Mouse (Mus musculus): ENCODE measurements around the gene Stk24. TPM values are rescaled to one million over a fixed set of nuclear protein-coding genes. Genes with fewer than 3 reads are reported as not detected.

Gene Stk24
- polyA plus RNA-seq, 1 experiment from 2014 or later: 51.7 TPM

DNA sequence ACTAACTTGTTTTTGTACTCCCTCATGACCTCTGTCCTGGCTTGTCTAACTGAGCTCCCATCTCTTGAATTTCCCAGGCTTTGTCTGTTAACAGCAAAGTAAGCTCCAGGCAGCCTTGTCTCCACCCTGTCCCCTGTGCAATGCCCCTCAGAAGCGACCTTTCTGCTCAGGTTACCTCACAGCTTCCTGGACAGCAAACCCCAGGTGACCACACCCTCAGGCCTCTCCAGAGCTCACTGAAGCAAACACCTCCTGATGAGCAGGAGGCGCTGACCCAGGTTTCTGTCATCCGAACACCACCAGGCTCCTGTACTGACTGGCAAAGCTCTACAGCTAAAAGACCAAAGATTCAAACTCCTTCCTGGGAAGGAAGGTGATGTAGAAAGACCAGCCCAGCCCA, 69.9 kb downstream of the Stk24 start:
- Histone ChIP-seq H3K4me1 (peaks cover 23% of the 10 kb centered on the region), H3K9me3 (no peaks in the 10 kb centered on the region)

DNA sequence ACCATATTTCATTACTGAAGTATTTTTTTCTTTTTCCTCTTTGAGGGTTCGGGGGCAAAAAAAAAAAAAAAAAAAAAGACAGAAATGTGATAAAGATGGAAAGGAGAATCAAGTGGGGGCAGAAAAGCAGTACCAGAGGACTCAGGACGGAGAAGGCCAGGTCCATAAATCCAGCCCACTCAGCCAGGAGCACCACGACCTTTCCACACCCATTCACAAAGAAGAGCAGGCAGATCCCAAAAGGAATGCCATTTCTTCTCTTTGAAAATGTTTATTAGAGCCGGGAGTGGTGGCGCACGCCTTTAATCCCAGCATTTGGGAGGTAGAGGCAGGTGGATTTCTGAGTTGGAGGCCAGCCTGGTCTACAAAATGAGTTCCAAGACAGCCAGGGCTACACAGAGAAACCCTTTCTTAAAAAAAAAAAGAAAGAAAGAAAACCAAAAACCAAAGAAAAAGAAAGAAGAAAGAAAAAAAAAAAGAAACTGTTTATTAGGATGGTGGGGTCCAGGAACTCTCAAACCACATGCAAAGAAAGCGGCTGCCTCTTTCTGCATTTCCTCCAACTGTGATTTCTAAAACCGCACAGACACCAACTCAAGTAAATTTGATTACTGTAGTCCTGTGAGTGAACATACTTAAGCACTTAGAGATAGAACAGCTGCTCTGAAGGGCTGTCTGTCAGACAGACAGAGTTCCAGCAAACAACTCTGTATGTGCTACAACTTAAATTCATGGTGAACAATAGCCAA, 74.3 kb downstream of the Stk24 start:
- ATAC-seq (ENCODE audit: insufficient number of reproducible peaks, insufficient read depth, low FRiP score, low TSS enrichment): no peak
- no peak overlapping the region for H3K4me3 ChIP-seq

More for the DNA sequence above, 69.9 kb downstream of the Stk24 start:
- H3K27me3 ChIP-seq: no peaks in the 10 kb centered on the region
- no peak overlapping the region for H3K9ac ChIP-seq
- peak overlapping the region; percentile 17; the same call in 1 of the 2 replicates for H3K27ac ChIP-seq
- no peak overlapping the region for H3K4me3 ChIP-seq
- no peak for ATAC-seq (ENCODE audit: insufficient number of reproducible peaks, insufficient read depth, low FRiP score, low TSS enrichment)
- H3K4me2 ChIP-seq (replicated peaks): no peak overlapping the region
- H3K36me3 ChIP-seq: 0 out of 2 replicates have a peak, but pooled peaks cover 5% of the 10 kb centered on the region
- 66% methylated on average over 3 of the region's 3 CpGs for WGBS

DNA sequence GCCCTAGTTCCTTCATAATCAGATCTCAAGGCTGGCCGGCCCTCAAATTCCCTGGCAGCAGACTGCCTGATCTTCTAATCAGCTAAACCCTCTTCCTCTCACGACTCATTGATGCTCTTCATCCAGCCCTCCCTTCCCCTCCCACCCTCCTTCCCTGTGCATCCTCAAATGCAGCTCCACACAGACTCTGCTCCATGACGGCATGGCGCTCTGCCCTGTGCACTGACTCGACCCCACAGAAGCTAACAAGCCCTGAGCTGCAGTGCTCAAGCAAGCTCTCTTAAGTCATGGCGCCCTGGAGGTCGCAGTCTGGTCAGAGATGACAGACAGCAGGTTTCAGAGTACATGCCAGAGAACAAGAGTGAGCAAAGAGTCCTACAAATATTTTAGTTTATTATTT, 75.3 kb downstream of the Stk24 start:
- 0 out of 2 replicates have a peak, but pooled peaks cover 2% of the 10 kb centered on the region for H3K4me1 ChIP-seq
- no peaks in the 10 kb centered on the region for H3K27me3 ChIP-seq
- no peak for ATAC-seq (ENCODE audit: insufficient number of reproducible peaks, insufficient read depth, low FRiP score, low TSS enrichment)
- H3K27ac ChIP-seq: no peak overlapping the region
- WGBS: 51% methylated on average over 7 of the region's 7 CpGs
- peaks cover 30% of the 10 kb centered on the region for H3K36me3 ChIP-seq
- no peak overlapping the region for H3K9ac ChIP-seq
- no peak overlapping the region for H3K4me3 ChIP-seq
- no peaks in the 10 kb centered on the region for H3K9me3 ChIP-seq
- H3K4me2 ChIP-seq (replicated peaks): no peak overlapping the region

More for the DNA sequence above, 74.3 kb downstream of the Stk24 start:
- WGBS: 72% methylated on average over 8 of the region's 8 CpGs
- peaks cover 9% of the 10 kb centered on the region for H3K4me1 ChIP-seq
- no peak overlapping the region for H3K9ac ChIP-seq
- H3K27ac ChIP-seq: no peak overlapping the region
- H3K9me3 ChIP-seq: no peaks in the 10 kb centered on the region
- no peak overlapping the region for H3K4me2 ChIP-seq (replicated peaks)
- no peaks in the 10 kb centered on the region for H3K27me3 ChIP-seq
- H3K36me3 ChIP-seq: peaks cover 21% of the 10 kb centered on the region

DNA sequence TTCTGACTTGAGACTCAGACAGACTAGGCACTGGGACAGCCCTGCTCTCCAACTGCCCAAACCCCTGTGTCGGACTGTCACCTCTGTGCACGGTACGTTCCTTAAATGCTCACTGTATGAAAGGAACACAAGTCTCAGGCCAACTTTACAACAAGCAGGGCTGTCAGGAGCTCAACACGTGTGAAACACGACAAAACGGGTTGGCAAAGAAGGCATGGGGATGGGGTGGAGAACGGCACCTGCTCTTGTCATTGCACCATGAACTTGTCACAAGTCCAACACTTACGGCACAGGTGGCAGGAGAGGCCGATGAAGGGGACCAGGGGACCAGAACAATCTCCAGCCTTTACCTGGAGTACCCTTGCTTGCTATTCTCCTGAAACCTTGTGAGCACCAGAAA, 80.7 kb downstream of the Stk24 start:
- peaks cover 53% of the 10 kb centered on the region for H3K36me3 ChIP-seq
- H3K9ac ChIP-seq: no peak overlapping the region
- no peak for ATAC-seq (ENCODE audit: insufficient number of reproducible peaks, insufficient read depth, low FRiP score, low TSS enrichment)
- H3K9me3 ChIP-seq: no peaks in the 10 kb centered on the region
- H3K4me1 ChIP-seq: no peaks in the 10 kb centered on the region
- no peak overlapping the region for H3K27ac ChIP-seq
- WGBS: 89% methylated on average over 9 of the region's 9 CpGs
- H3K4me2 ChIP-seq (replicated peaks): no peak overlapping the region
- H3K4me3 ChIP-seq: no peak overlapping the region
- H3K27me3 ChIP-seq: no peaks in the 10 kb centered on the region

DNA sequence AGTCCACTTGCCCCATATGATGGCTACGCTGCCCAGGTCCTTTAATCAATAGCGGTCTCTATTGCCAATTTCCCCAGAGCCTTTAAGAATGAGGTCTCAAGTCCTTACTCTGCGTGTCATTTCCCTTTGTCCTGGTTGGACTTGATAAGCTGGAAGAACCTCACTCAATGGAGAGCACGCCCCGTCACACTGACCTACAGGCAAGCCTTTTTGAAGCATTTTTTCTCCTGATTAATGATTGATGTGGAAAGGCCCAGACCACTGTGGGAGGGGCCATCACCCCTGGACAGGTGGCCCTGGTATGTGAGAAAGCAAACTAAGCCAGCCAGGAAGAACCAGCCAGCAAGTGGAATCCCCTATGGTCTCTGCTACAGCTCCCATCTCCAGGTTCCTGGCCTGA, 81.3 kb downstream of the Stk24 start:
- Histone ChIP-seq H3K27ac (no peak overlapping the region), H3K36me3 (peaks cover 59% of the 10 kb centered on the region), H3K9me3 (no peaks in the 10 kb centered on the region), H3K9ac (no peak overlapping the region), H3K4me1 (no peaks in the 10 kb centered on the region), H3K27me3 (no peaks in the 10 kb centered on the region), H3K4me3 (no peak overlapping the region), H3K4me2 (replicated peaks) (no peak overlapping the region)
- ATAC-seq (ENCODE audit: insufficient number of reproducible peaks, insufficient read depth, low FRiP score, low TSS enrichment): no peak
- 83% methylated on average over 5 of the region's 5 CpGs for WGBS

DNA sequence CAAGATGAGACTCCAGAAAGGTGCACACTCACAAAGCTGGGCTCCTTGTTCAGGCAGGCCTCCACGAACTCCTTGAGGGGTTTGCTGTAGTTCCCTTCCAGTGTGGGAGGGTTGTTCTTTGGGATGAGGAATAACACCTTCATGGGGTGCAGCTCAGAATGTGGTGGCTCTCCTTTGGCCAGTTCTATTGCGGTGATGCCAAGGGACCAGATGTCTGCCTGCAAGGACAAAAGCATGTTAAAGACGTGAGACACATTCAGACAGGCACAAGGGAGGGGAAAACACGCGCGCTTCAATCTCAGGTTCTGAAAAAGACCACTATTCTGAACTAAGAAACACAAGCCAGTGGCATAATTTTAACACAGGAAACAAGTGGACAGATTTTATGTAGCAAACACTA, 82.7 kb downstream of the Stk24 start:
- no peak overlapping the region for H3K27ac ChIP-seq
- ATAC-seq (ENCODE audit: insufficient number of reproducible peaks, insufficient read depth, low FRiP score, low TSS enrichment): no peak
- H3K9me3 ChIP-seq: no peaks in the 10 kb centered on the region
- no peaks in the 10 kb centered on the region for H3K27me3 ChIP-seq
- WGBS: 95% methylated on average over 6 of the region's 6 CpGs
- H3K9ac ChIP-seq: no peak overlapping the region
- H3K4me1 ChIP-seq: no peaks in the 10 kb centered on the region
- H3K4me2 ChIP-seq (replicated peaks): no peak overlapping the region
- H3K36me3 ChIP-seq: peaks cover 68% of the 10 kb centered on the region
- H3K4me3 ChIP-seq: no peak overlapping the region

DNA sequence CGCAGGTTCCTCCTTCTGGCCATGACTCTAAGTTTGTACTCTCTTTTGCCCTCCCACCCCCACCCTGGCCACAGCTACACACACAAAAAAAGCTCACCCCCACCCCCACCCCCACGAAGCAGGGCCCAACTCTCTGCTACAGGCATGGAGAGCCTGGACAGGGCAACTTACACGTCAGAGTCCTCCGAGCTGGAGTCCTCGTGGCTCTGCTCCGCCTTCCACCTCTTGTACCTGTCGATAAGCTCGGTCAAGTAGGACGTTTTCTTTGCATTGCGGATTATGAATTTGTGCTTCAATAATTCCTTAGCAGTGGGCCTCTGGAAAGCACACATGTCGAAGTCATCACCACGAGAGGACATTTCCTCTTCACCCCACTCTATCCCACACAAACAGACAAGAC, 85.3 kb downstream of the Stk24 start:
- H3K9me3 ChIP-seq: no peaks in the 10 kb centered on the region
- no peak for ATAC-seq (ENCODE audit: insufficient number of reproducible peaks, insufficient read depth, low FRiP score, low TSS enrichment)
- H3K9ac ChIP-seq: no peak overlapping the region
- peaks cover 68% of the 10 kb centered on the region for H3K36me3 ChIP-seq
- H3K4me1 ChIP-seq: no peaks in the 10 kb centered on the region
- no peak overlapping the region for H3K4me3 ChIP-seq
- no peaks in the 10 kb centered on the region for H3K27me3 ChIP-seq
- no peak overlapping the region for H3K4me2 ChIP-seq (replicated peaks)
- no peak overlapping the region for H3K27ac ChIP-seq
- WGBS: 90% methylated on average over 12 of the region's 12 CpGs

DNA sequence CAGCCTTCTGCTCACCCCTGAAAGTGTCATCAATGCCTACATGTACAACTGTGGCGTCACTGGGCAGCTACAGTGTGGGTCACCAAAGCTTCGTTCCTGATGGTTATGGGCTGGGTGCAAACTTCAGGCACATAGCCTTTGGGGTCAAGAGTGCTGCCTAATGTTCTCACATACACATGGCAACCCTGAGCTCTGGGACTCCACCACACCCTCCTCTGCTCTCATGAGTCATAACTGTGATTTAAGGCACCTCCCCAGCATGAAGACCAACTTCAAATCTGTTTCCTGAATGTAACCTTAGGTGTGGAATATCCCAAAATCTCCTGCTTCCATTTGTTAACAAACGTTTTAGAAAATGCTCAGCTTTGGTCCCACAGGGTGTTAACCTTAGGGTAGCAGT, 87.4 kb downstream of the Stk24 start:
- Histone ChIP-seq H3K36me3 (peaks cover 63% of the 10 kb centered on the region), H3K27ac (no peak overlapping the region), H3K9ac (no peak overlapping the region), H3K27me3 (no peaks in the 10 kb centered on the region), H3K4me2 (replicated peaks) (no peak overlapping the region), H3K4me3 (no peak overlapping the region), H3K4me1 (no peaks in the 10 kb centered on the region), H3K9me3 (no peaks in the 10 kb centered on the region)
- 87% methylated on average over 3 of the region's 3 CpGs for WGBS
- no peak for ATAC-seq (ENCODE audit: insufficient number of reproducible peaks, insufficient read depth, low FRiP score, low TSS enrichment)

DNA sequence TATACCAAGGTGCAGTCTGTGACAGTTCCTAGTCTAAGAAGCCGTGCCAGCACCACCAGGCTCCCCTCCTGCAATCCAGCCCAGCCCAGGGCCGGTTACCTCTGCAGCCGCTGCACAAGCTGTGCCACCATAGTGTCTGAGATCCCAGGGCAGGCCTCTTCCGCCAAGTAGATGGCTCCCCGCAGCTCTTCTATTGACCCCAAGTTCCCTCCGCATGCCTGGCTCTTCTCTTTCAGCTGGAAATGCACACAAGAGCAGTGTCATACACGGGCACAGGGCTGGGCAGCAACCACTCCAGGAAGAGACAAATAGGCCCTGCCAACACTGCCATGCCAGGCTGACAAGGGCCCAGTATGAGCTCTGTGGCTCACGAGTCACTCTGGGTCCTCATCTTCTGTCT, 87.9 kb downstream of the Stk24 start:
- no peak overlapping the region for H3K4me2 ChIP-seq (replicated peaks)
- ATAC-seq (ENCODE audit: insufficient number of reproducible peaks, insufficient read depth, low FRiP score, low TSS enrichment): no peak
- no peaks in the 10 kb centered on the region for H3K9me3 ChIP-seq
- H3K27ac ChIP-seq: no peak overlapping the region
- 87% methylated on average over 8 of the region's 8 CpGs for WGBS
- no peaks in the 10 kb centered on the region for H3K4me1 ChIP-seq
- no peak overlapping the region for H3K4me3 ChIP-seq
- H3K27me3 ChIP-seq: no peaks in the 10 kb centered on the region
- peaks cover 63% of the 10 kb centered on the region for H3K36me3 ChIP-seq
- no peak overlapping the region for H3K9ac ChIP-seq

DNA sequence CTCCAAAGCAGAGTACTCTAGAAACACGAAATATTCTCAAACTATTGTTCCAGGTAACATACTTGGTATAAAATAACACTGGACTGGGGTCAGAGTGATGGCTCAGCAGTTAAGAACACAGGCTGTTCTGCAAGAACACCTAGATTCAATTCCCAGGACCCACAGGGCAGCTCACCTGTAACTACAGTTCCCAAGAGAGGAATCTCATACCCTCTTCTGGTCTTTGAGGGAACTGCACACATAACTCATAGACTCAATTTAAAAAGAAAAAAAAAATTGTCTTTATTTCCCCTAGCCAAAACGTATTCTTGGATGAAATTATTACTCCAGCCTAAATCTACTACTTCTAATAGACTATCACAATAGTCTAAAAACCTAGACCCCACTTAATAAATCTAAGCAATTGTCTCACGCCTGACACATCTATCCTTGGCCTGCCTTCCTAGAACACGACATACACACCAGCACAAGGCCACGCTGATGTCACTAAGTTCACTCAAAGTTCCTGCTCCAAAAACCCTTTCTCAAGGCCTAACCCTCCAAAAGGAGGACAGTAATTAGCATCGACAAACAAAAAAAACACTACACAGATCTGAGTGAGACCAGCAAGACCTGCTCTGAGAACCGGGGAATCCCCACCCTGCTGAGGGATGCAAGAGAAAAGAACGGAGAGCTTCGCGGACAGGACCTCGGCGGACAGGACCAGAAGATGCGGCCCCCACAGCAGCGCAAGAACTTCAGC, 94.3 kb downstream of the Stk24 start:
- Histone ChIP-seq H3K4me3 (no peak overlapping the region), H3K27me3 (no peaks in the 10 kb centered on the region), H3K9ac (no peak overlapping the region), H3K4me2 (replicated peaks) (no peak overlapping the region), H3K4me1 (no peaks in the 10 kb centered on the region), H3K36me3 (peaks cover 73% of the 10 kb centered on the region), H3K27ac (no peak overlapping the region), H3K9me3 (no peaks in the 10 kb centered on the region)
- WGBS: 92% methylated on average over 14 of the region's 14 CpGs
- no peak for ATAC-seq (ENCODE audit: insufficient number of reproducible peaks, insufficient read depth, low FRiP score, low TSS enrichment)

DNA sequence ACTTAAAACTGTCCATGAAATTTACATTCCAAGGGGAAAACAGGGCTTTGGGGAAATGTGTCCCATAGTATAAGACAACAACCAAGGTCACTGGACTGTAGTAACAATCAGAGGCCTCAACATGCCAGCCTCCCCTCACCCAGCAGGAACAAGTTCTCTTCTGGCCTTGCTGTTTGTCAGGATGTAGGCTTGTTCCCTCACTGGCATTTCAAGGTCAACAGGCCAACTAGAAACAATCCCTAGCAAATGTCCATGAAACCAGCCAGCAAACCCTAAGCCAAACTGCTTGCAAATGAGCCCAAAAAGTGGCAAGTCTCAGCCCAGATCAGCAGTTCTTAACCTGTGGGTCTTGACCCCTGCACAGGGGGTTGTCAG, 98.5 kb downstream of the Stk24 start:
- Histone ChIP-seq H3K4me1 (no peaks in the 10 kb centered on the region), H3K9ac (no peak overlapping the region), H3K36me3 (peaks cover 91% of the 10 kb centered on the region), H3K27me3 (no peaks in the 10 kb centered on the region), H3K9me3 (no peaks in the 10 kb centered on the region), H3K4me2 (replicated peaks) (no peak overlapping the region), H3K27ac (no peak overlapping the region), H3K4me3 (no peak overlapping the region)
- no peak for ATAC-seq (ENCODE audit: insufficient number of reproducible peaks, insufficient read depth, low FRiP score, low TSS enrichment)

DNA sequence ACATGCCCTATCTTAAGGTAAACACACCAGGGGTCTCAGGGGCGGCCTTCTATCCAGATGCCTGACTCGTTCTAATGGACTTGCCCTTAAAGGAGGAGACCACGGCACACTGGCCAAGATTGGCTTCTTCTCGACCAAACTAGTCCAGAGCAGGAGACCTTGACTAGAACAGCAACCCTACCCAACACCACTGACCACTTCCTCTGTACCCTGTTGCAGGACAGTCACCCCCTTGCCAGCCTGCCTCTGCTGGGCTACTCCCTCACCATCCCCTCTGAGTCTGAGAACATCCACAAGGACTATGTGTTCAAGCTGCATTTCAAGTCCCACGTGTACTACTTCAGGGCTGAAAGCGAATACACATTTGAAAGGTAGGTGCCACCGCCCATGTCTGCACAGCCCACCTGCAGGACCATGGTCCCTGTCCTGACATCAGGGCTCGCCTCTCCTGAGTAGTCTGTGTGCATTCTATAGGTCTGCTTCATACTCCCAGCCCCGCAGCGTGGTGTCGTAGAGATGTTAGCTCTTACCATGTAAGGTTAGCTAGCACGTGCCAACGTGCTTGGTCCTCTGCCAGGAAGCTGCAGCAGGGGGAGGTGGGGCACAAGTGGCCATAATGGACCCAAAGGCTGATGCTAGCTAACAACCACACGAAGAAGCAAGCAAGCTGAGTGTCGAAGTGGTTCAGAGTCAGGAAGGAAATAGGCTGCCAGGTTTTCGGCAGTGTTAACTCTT, 99.0 kb downstream of the Stk24 start:
- H3K4me3 ChIP-seq: no peak overlapping the region
- no peak overlapping the region for H3K4me2 ChIP-seq (replicated peaks)
- H3K9ac ChIP-seq: no peak overlapping the region
- no peak overlapping the region for H3K27ac ChIP-seq
- 88% methylated on average over 16 of the region's 16 CpGs for WGBS
- ATAC-seq (ENCODE audit: insufficient number of reproducible peaks, insufficient read depth, low FRiP score, low TSS enrichment): no peak
- no peaks in the 10 kb centered on the region for H3K27me3 ChIP-seq
- H3K9me3 ChIP-seq: no peaks in the 10 kb centered on the region
- H3K4me1 ChIP-seq: no peaks in the 10 kb centered on the region
- H3K36me3 ChIP-seq: peaks cover 91% of the 10 kb centered on the region
